Mouse (Mus musculus) left cerebral cortex, postnatal 14 days (tissue): ENCODE data around the gene Ergic1. TPM values are rescaled to one million over a fixed set of nuclear protein-coding genes. Genes with fewer than 3 reads are reported as not detected.

Experiments
- DNase-seq, 2 experiments: peaks; one replicate each; pipeline ENCODE4 v3.0.0; 2021 to 2022; ENCODE audit warnings: low spot score in 2 of 2, mixed read lengths in 1 of 2
- intact Hi-C: fragments of 180-260 bp; cut with DNase I; formaldehyde crosslinking; loops from one replicate; pipeline ENCODE4 v1.15.1; 2025
- total RNA-seq, 2 experiments: library from RNA; stranded (reverse); gene quantifications; 2 replicates each; pipeline ENCODE4 v1.2.3; 2021

Ergic1 gene
- total RNA-seq, 2 experiments from 2014 or later: 180 to 195 TPM

- intact Hi-C loops: no loop called here
- DNase-seq: no peak
Observed at GRCm38 (mm10) chr17:26569594-26570350, 8.5 kb downstream of the Ergic1 start.

- intact Hi-C loops: no loop called here
- DNase-seq: no peak
Observed at GRCm38 (mm10) chr17:26570651-26571118, 9.4 kb downstream of the Ergic1 start.

DNA sequence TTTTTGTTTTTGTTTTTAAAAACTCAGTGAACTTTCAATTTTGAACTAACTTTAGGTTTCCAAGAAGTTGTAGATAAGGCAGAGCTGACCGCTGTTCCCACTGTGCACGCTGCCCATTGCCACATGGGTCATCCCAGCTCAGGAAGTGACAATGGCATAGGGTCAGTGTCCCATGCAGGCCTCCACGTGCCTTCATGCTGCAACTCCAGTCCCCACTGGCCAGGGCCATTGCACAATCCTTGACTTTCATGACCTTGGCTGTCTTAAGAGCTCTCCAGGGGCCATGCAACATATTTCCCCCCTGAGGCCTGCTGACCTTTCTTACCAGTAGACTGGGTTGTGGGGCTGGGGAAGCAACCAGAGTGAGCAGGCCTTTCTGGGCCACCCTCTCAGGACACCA, 10.1 kb downstream of the Ergic1 start:
- intact Hi-C loops: no loop called here
- no peak for DNase-seq

- DNase-seq: no peak
- intact Hi-C loops: no loop called here
Observed at GRCm38 (mm10) chr17:26572265-26572664, 11.0 kb downstream of the Ergic1 start.

DNA sequence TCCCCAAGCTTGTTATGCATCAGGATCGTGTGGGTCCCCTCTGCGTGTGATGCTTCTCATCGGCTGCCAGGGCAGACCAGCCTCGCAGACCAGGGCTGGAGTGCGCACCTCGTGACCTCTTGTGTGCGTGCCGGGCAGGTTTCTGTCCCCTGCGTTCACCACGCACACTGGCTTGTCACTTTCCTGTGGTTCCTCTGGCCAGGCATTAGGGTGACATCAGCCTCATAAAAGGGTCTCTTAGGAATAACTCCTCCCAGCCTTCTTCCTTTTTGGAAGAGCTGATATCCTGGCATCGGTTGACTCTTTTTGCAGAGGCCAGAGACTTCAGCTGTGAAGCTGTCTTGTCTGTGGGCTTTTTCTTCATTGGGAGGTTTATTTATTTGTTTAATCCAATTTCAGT, 12.8 kb downstream of the Ergic1 start:
- DNase-seq: no peak
- intact Hi-C loops: no loop called here

GRCm38 (mm10) chr17:26574701-26575100, 13.4 kb downstream of the Ergic1 start:
- no peak for DNase-seq
- intact Hi-C loops: no loop called here

DNA sequence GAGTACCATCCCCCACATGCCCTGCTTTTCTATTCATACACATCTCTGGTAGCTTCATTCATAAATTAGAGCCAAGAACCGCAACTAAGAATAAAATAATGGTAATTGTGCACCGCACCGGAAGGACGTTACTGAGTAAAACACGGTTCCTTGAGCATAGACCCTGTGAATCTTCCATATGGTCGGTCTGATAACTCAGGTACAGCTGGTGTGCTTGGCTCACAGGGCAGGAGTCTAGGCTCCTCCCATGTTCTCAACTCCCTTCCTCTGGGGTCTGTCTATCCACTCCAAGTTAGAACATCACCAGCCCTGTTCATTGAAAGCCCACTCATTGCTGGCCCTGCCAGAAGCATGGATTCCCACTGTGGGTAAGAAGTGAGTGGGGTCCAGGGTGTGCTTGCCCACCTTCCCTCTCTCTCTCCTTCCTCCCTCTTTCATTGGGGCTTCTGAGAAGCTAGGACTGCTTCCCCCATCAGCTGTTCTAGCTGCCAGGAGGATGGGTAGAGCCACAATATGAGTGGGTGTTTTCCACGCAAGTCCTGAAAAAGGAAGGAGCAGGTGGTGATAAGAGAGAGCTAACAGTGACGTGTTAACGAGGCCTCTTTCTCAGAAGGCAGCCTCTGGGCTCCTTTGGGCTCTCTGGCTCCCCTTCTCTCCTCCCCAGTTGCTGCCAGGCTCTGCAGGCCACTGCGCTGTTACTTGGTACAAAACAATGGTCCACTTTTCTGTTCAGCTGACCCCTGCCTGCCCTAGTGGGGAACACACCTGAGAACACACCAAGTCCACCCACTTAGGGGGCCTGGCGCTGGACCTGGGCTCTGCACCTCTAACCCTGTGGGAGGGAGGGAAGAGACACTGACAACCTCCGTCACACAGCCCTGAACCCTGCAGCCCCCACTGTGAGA, 14.7 kb downstream of the Ergic1 start:
- DNase-seq: peak; percentile 56 to 65

DNA sequence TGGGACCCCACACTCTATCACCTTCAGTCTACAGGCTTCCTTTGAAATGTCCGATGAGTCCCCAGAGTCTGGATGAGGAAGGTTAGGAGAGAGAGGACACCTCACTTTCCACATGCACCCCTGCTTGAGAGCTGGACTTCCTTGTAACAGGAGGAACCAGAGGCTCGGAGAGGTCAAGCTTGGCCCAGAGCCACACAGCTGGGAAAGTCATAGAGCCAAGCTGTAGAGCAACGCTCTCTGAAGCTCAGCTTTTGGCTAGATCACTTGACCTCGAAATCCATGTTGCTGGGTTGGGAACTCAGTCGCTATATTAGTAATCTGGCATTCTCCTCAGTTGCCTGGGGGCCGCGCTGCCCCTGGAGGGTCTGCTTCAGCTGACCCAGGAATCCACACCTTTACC, 15.5 kb downstream of the Ergic1 start:
- DNase-seq: no peak
- intact Hi-C loops: no loop called here

More for the DNA sequence above, 14.7 kb downstream of the Ergic1 start:
- intact Hi-C loops: no loop called here

GRCm38 (mm10) chr17:26577309-26577708, 16.0 kb downstream of the Ergic1 start:
- intact Hi-C loops: no loop called here
- DNase-seq: no peak

- intact Hi-C loops: no loop called here
- DNase-seq: no peak
Observed at GRCm38 (mm10) chr17:26578162-26578561, 16.9 kb downstream of the Ergic1 start.

DNA sequence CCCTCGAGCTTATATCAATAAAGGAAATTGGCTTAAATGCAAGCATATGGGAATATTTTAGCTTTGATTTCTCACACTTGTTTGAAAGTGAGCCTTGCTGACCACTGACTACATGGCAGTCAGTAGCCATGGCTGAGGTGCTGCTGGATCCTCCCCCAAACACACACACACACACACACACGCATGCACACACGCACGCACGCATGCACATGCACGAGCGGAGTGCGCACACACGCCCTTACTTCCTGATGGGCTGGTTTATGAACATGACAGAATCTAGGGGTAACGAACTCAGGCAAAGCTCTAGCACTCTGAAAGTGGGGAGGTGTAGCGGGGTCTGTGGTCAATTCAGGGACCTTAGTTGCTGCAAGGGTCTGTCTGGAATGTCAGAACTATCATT, 17.5 kb downstream of the Ergic1 start:
- intact Hi-C loops: no loop called here

DNA sequence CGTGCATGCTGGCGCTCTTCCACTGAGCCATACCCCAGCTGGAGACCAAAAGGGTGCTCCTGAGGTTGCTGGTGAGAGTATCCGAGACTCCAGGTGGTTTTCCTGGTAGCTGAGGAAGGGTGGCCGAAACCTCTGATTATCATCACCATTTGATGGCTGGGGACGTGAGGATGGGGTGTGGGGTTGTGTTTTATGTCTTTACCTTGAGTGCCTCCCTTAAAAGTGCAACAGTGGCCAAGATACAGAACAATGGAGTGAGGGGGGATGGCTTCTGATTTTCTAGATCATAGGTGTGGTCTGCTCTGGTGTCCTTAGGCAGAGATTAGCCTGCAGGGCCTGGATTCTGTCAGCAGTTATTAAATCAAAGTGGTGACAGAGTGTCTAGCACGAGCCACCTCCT, 18.1 kb downstream of the Ergic1 start:
- intact Hi-C loops: no loop called here

More for the DNA sequence above, 17.5 kb downstream of the Ergic1 start:
- no peak for DNase-seq

GRCm38 (mm10) chr17:26580873-26581401, 19.6 kb downstream of the Ergic1 start:
- intact Hi-C loops: no loop called here
- DNase-seq: no peak

More for the DNA sequence above, 18.1 kb downstream of the Ergic1 start:
- DNase-seq: no peak

GRCm38 (mm10) chr17:26582297-26582696, 21.0 kb downstream of the Ergic1 start:
- intact Hi-C loops: no loop called here
- peak in 1 of 2 experiments; percentile 36 for DNase-seq

GRCm38 (mm10) chr17:26583056-26583455, 21.8 kb downstream of the Ergic1 start:
- no peak for DNase-seq
- intact Hi-C loops: no loop called here

GRCm38 (mm10) chr17:26583606-26584005, 22.3 kb downstream of the Ergic1 start:
- intact Hi-C loops: no loop called here
- DNase-seq: no peak

DNA sequence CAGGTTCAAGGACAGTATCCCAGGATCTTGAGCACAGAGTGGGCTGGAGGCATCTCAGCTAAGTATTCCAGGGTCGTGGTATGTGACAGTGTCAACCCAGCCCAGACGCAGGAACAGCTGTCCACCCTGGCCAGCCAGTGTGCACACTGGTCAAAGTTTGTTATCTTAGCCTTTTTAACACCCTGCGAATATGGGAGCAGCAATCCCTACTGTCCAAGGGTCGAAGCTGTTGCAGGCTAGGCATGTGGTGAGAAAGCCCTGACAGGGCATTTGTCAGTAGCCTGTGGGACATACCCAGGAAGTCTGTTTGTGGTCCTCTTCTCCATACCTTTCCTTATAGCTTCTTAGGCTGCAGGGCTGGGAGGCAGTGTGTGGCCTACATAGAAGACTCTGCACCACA, 22.8 kb downstream of the Ergic1 start:
- intact Hi-C loops: no loop called here
- DNase-seq: no peak

DNA sequence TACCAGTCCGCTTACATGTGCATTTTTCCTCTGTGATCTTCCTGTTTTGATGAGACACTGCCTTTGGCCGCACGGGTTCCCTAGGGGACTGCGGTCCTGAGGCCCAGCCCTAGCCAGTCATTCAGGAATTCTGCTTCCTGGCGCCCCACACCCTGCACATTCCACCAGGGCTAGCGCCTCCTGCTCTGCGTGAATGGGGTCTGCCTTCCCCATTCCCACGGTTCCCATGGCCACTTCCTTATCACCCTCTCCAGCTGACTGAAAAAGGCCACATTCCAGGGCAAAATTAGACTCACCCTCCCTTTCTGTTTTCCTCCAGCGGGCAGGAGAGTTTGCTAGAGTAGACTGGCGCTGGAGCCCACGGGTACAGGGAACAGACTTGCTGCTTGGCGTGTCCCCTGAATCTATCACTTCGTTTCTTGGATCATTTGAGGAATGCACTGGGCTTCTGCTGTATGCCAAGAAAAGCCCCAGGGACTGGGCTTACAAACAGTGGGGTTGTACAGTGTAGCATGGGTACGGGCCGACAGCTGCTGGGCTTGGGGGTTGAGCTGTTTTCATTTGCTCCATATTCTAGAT, 23.4 kb downstream of the Ergic1 start:
- DNase-seq: peak in 1 of 2 experiments; percentile 23
- intact Hi-C loops: no loop called here

GRCm38 (mm10) chr17:26587961-26588487, 26.7 kb downstream of the Ergic1 start:
- DNase-seq: no peak

DNA sequence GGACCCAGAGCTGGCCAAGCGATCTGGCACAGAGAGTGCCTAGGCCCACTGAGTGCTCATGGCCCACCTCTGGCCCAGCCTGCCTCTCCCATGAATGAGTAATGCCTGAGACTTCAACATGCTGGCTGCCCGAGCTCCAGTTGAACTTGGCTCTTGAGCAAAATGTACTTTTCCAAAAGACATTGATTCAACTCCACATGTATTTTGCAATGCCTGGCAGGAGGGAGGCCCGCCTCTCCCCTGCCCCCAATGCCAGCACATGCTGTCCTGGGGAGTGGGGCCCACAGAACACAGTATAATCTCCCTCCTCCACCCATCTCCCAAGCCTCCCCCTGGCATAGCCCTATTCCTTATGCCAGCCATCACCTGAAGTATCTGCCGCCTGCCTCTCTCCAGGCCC, 31.2 kb downstream of the Ergic1 start:
- intact Hi-C loops: no loop called here

More at GRCm38 (mm10) chr17:26587961-26588487, 26.7 kb downstream of the Ergic1 start:
- intact Hi-C loops: no loop called here

More for the DNA sequence above, 31.2 kb downstream of the Ergic1 start:
- no peak for DNase-seq
